Mouse (Mus musculus) frontal cortex, postnatal 36 days (tissue): Measurements from ENCODE around the gene Bag6.

Experiments used
- DNase-seq, 2 experiments: peaks; one replicate each; pipeline ENCODE4 v3.0.0; 2022; ENCODE audit warnings: low spot score in 2 of 2

The Bag6 gene

DNA sequence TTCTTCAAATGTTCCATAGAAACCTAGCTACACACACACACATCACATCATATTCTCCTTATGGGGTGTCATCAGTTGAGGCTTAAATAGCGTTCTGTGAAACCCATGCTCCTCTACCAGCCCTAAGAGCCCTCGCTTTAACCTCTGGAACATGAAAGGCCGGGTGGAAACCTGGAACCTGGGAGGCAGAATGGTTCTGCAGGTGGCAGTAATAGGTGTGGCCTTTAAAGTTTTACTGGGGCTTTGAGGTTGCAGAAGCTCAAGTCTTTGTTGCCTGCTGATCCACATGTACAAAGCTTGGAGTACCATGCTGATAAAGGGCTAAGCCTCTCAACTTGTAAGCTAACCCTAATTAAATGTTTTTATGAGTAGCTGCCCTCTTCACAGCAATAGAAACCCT lies 12.4 kb downstream of the Bag6 start:
- DNase-seq = no peak

DNA sequence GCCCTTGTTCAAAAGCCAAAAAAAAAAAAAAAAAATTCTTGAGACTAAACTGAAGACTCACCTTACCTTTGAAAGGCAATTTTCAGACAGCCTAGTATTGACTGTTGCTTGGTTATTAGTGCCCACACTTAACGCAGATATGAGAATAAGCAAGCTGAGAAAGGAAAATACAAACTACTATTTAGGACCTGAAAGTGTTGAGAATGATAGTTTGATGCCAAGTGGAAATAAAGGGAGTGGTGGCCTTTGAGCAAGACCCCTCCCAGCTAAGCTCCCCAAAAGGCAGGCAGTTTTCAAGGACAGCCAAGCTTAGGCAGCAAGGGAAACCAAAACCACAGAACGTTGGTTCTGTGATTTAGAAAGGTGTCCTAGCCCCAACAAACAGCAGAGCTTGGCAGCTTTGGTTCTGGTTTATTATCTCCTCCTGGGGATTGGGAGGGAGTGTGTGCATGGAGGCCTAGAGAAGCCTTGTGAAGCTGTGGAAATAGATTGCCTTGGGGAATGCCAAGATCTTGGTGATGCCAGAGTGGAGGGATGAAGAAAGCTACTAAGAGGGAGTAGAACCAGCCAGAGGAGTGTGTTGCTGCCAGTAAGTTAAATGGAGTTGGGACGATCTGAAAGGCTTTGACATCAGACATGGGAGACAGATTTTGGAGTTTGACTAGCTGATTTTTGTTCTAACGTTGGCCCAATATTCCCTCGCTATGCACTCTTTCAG lies 13.1 kb downstream of the Bag6 start:
- no peak for DNase-seq

DNA sequence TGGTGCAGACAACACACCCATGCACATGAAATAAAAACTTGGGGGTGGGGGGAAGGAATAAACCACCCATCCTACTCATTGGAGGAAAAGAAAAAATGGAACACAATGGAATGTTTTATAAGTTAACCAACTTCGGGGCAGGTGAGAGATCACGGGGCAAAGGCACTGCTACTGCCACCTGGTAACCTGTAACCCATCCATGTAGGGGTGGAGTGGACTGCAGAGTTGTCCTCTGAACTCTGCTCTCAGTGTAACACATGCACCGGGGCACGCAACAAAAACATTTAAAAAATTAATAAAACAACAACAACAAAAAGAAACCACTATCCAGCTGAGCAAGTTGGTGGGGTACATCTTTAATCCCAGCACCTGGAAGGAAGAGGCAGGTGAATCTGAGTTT lies 17.1 kb downstream of the Bag6 start:
- no peak for DNase-seq

DNA sequence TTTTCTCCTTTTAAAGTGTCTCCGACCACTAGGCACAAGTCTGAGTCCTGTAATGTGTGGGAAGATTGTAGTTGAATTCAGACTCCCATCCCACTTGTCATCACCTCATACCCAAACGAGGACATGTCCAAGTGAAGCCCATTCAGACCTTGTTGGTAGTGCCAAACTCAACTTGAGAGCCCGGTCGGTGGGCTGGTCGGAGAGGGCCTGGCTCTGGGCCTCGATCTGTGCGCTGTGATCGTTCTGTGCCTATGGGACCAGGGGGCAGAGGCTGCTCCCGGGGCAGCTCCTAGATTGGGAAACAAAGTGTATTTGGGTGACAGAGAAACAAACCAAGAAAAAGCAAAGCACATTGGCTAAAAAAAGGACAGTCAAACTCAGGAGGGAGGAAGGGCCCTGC lies 18.1 kb downstream of the Bag6 start:
- no peak for DNase-seq

DNA sequence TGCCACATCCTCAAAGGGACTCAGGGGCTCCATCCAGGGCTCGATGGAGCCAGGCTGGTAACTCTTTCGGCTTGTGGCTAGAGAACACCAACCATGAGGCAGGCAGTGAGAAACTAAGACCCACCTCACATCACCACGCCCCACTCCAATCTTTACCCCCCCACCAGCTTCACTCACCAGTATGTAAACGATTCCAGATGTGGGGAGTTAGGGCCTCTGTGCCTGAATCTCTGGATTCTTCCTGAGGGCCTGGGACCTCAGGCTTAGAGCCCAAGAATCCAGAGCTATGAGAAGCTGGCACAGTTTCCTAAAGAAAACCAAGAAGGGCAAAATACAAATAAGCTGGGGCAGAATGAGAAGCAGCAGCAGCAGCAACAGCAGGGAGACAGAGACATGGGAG lies 19.0 kb downstream of the Bag6 start:
- no peak for DNase-seq

DNA sequence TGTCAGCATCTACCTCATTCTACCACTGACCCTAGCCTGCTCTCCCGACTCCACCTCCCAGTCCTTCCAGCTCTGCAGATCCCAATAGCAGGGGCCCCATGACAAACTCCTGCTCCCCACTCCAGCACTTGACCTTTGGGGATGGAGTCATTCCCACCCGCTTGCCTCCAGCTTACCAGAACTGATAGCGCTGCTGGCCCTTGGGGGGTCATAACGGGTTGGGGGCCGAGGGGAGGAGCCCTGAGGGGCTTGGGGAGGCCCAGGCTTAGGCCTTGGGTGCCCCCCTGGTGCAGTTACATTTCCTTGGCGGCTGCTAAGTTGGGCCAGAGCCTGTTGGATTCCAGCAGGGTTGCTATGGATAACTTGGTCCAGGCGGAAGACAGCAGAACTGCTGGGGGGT lies 19.6 kb downstream of the Bag6 start:
- DNase-seq = no peak

DNA sequence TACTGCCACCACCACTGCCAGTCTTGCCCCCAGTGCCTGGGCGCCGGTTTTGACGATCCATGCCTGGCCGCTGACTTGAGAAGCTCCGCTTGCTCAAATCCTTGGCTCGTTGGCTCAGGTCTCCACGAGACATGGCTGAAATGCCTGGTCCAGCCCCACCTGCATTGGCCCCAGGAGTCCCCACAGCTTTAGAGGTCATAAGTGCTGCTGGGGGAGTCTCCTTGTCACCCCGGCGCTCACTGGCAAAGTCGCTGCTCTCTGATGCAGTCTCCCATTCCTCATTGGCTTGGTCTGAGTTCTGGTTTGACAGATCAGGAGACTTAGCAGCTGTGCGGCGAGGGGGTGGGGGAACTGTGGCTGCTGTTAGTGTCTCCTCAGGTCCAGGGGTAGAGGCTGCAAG lies 20.5 kb downstream of the Bag6 start:
- no peak for DNase-seq

DNA sequence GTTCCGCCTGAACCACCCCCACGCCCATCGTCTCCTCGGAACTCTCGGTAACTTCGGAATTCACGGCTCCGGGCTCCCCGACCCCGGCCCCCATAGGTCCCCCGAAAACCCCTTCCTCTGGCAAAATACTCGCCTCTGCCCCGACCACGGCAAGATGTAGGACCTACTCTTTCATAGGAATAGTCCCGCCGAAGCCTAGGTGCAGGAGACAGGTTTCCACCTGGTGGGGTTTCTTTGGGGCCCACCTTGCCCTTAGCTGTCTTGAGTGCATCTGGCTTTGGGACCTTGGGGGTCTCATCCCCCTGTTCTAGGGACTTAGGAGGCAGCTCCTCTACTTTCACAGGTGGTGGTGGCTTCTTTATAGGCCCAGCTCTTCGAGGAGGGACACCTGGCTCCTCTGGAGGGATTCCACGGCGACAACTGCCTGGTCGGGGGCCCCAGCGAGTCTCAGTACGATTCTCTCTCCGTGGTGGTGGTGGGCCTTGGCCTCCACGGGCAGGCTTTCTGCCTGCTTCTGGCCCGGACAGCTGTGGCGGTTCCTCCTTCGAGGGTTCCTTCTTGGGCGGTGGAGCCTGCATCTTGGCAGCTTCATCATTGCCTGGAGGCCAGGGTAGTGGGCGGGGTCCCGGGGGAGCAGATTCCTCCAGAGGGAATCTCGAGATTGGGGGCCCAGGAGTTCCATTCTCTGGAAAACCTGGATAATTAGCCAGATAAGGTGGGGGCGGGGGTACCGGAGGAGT lies 21.7 kb downstream of the Bag6 start:
- no peak for DNase-seq

DNA sequence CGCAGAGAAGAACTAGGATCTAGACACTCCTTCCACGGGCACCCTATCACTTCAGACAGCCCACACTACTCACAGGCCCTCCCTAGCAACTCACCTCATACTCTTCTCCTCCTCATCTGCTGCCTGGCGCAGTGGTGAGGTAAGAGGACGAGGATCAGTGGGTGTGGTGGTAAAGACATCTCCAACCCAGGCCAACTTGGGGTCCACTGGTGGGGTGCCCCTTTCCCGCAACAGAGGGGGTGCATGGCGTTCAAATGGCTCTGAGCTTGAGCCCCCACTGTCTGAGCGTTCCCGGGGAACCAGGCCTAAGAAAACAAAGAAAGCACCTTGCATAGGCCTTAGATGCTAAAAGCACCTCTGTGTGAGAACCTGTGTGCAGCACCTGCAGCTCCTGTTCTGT lies 22.3 kb downstream of the Bag6 start:
- DNase-seq = no peak

DNA sequence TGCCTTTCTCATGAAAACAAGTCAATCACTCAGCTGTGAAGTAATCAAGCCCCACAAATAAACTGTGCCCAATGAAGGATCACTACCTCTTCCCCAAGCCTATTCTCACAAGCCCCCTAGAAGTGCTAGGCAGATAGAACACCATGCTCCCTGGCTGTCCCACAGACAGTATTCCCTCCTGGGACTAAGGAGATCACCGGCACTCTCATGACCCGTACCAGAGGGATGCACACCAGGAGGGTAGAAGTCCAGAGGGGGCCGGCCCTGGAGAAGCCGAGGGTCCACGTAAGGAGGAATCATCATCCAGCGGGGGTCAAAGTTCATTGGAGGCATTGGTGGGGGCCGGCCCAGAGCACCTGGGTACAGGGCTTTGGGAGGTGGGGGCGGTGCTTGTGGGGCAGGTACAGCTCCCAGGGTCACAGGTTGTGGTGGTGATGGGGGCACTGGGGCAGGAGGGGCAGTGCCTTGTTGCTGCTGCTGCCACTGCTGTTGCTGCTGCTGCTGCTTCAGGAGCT lies 22.7 kb downstream of the Bag6 start:
- no peak for DNase-seq

DNA sequence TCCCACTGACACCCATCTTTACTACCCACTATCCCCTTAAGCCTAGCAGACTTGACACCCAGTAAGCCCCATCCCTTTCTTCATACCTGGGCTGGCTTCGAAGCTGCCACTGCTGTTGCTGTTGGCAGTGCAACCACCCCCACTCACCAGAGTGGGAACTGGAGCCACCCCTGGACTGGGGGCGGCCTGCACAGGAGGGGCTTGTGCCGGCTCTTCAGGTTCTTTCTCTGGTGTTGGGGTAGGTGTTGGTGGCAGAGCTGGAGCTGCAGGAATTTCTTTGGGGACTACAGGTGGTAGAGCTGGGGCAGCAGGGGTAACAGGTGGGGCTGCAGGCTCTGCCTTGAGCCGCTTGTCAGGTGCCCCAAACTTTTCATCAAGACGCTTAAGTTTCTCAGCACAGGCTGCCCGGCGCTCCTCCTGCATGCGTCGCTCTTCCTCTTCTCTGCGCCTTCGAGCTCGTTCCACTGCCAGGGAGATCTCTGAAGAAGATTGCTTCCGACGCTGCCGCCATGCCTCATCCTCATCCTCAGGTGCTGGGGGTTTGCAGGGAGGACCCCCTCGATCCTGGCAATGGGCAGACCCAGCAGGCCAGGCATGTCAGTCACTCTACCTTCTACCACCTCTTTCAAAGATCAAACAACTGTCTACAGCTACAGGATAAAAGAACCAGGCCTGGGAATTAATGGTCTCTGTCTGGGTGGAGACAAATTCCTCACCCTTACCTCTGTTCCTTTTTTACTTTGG lies 24.0 kb downstream of the Bag6 start:
- no peak for DNase-seq

DNA sequence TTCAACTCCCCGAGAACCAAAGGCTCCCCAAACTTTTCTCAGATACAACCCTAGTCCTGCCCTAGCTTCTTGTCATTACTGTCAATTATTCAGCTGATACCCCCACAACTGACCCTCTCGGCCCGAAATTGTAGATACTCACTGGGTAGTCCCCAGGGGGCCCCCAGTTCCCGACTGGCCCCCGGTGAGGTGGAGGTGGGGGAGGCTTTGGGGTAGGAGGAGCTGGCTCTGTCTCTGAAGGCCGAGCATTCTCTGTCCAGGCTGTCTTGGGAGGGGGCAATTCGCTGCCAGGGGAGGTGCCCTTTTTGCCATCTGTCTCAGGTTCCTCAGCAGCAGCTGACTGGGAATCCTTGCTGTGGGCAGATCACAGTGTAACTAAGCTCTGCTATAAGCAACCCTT lies 24.7 kb downstream of the Bag6 start:
- DNase-seq = no peak

DNA sequence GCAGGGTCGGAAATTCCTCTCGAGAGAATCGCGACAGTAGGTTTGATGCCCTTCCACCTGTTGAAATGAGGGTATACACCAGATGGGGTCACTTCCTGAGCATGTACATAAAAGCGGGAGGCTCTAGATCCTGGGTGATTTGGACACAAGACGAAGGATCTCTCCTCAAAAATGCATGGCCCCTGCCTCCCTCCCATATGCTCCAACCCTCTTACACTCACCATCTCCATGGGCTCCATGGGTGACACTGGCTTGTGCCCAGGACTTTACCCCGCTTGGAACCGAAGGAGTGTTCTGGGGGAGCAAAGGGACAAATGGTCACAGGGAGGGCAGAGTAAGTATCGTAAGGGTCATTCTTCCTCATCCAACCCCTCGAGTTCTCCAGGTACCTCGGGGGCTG lies 26.4 kb downstream of the Bag6 start:
- DNase-seq = no peak

DNA sequence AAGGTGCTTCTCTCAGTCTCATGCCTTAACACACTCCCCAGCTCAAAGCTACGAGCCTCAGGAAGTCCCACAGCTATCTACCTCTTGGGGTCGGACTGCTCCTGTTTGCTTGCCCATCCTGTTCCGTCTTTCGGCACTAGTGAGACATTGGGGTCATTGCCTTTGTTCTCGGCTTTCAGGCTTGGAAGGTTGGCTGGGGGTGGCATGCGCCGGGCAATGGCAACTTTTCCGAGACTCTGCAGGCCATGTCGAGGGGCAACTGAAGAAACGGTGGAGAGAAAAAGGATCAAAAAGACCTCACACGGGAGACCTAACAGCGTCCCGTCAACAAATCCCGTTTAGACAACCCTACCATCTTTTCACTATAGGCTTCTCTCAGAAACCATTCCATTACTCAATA lies 27.1 kb downstream of the Bag6 start:
- no peak for DNase-seq

DNA sequence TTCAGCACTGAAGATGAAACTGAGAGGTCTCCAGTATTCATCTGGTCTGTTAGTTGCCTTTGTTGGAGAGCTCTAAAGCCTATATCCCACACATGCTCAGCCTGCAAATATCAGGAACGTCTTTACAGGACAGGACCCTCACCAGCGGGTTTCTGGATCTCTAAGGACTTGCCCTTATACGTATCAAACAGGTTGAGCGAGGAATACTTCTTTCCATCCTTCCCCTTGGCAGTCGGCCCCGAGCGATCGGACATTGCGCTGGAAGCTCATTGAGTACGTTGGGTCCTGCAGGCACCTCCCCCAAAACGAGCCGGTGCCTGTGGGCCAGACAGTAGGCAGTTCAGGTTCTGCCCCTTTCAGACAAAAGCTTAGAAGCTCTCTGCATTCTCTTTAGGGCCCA lies 27.8 kb downstream of the Bag6 start:
- DNase-seq = no peak

DNA sequence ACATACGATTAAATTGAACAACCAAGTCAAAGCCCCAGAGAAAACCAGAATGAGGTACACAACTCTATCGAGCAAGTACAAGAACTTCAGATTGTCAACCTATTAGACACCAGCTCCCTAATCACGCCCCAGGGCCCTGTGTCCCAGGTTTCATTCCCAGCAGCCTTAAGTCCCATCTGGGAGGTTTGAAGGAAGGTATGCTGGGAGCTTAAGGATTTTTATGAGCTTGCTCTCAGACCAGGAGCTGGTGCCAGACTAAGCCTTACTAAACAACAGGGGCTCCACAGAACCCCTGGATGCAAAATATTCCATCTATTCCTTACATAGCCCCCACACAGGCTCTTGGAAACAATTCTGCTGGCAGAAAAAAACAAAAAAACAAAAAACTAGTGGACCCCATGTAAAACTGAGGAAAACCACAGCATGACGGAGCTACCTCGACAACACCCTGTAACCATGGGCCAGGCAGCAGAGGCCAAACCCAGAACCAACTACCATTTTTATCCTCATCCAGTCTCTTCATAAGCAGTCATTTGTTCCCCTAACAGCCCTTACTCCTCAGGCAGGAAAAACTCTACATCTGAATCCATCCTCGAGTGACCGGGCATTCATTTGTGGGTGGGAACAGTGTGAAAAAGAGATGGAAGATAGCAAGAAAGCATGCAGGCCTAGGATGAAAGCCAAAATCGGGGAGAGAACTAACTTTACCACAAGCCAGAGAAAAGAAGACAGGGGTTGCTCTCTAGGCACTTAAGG lies 28.5 kb downstream of the Bag6 start:
- DNase-seq = no peak

DNA sequence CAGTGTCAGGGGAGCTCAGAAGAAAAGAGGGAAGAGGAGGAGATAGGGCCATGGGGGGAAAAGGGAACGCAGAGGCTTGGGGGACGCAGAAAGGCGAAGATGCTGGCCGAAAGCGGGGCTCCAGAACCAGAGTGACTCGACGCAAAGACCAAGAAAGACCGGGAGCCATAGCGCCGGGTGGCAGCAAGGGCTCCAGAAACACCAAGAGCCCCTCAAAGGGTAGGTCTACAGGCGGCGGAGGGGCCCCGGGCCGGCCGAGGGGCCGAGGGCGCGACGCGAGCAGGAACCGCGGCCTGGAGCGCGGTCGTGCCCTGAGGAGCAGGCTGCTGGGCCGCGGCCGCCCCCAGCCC lies 29.2 kb downstream of the Bag6 start:
- no peak for DNase-seq

DNA sequence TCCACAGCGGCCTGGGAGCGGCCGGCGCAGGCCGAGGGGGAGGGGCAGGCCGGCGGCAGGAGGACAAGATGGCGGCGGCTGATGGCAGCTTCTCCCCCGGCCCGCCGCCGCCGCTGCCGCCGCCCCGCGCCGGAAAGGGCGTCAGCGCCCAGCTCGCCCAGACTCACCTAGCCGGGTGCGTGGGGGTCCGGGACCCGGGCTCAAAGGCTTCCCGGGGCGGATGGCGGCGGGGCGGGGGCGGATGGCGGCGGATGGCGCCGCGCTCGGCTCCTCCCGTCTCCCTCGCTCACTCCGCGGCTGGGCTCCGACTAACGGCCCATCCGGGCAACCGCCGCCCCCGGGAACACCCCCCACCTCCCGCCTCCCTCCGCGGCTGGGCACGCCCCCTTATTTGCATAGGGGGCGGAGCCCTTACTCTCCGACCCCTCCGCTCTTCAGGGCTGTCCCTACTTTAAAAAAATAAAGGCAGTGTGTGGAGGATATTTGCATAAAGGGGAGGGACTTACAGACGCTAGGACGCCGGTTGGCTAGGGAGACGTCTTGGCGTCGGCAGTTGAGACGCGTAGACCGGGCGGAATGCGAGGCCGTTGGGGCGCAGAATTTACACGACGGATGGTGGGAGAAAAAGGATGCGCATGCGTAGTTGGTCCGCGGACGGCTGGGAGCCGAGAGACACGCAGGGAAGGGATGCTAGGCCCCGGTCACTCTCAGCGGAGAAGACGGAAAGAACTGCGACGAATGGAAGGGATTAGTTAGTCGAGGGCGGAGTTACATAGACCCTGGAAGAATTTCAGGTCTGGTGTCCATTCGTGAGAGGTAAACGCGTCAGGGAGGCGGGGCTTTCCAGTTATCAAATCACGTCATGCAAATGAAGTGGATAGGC lies 29.8 kb downstream of the Bag6 start, which contains the start of gene Prrc2a:
Gene Prrc2a (minus strand): TSS at position 330 of the 883 bp plus-strand sequence.
- DNase-seq = peak; percentile 99

DNA sequence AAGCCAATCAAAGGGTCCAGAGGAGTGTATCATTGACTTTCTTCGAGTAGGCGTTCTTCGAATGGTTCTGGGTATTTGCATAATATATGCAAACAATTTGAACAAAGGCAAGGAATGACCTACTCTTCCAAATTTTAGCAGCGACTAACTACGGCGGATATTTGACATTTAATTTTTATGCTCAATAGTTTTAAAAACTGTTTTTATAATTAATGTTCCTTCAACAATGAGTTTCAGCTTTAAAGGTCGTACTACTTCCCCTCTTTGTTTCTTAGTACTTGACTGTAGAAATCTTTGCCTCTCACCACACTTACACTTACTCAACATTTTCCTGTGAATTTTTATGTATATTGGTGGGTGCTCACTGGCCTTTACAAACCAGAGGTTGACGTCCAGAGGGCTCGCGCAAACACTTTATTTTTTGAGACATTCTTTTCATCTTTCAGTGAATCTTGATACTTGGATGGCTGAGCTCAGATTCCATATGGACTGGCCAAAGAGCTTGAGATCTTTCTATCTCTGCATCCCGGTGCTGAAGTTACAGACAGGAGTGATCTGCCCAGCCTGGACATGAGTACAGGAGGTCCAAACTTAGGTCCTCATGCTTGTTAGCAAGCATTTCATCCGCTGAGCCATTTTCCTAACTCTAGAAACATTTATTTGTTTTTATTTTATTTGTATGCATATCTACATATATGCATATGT lies 30.6 kb downstream of the Bag6 start:
- no peak for DNase-seq

DNA sequence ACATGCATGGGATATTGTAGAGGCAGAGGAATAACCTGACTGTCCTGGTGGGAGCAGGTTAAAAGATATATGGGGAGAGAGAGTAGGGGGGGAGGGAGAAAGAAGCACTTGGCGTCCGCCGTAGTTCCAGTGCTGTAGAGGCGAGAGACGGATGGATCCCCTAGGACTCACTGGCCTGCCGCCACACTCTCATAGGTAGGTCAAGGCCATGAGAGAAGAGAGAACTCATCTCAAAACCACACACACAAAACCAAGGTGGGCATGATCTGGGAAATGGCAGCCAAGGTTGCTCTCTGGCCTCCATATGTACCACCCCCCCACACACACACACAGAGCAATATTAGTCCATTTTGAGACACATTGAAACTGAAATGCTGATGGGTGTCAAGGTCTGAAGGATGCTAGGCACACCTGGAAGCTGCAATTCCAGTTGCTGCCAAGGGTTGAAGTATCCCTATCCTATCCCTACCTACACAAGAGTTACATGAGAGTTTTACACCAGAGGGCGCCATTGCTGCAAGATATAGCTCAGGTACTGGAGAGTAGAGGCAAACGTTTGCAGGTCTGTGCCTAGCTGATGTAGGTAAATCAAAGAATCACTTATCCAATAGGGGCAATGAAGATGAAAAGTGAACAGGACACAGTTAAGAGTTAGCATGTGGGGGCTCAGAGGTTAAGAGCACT lies 31.5 kb downstream of the Bag6 start:
- peak in 1 of 2 experiments; percentile 71 for DNase-seq
